Comparison of ENCODE assay signal across 12 mouse cellular contexts in genomic region chr2:60672973-60673954, GRCm38 (mm10). TPM values are rescaled to one million over a fixed set of nuclear protein-coding genes. Genes with fewer than 3 reads are reported as not detected.
DNase-seq lines count a peak whose midpoint lies in the region; ATAC-seq and TF ChIP-seq lines count a peak whose summit lies in the region.
"Had no signal": no experiment of that assay in that cellular context is flagged by ENCODE, and none has a peak within 500 bp of the region (broad histone marks: within the 10 kb centered on the region; RNA-seq: fewer than 3 reads in every experiment).

No protein-coding gene starts in this region.

- H3K27ac ChIP-seq in embryonic facial prominence, embryonic 11.5 days (replicated peaks; ENCODE audit: low read depth, low read length) = no peak overlapping the region
- H3K27ac ChIP-seq in embryonic facial prominence, embryonic 10.5 days (replicated peaks) = no peak overlapping the region; the same call in 1 of the 2 replicates
- H3K27ac ChIP-seq in midbrain, embryonic 10.5 days (replicated peaks) = no peak overlapping the region
- peak overlapping the region; percentile 86 for H3K27ac ChIP-seq in stomach, embryonic 16.5 days (ENCODE audit: low read length)
- H3K27ac ChIP-seq in hindbrain, embryonic 11.5 days (ENCODE audit: low read depth, low read length) = no peak overlapping the region
- H3K27ac ChIP-seq: liver, embryonic 15.5 days had no signal

- H3K4me2 ChIP-seq in embryonic facial prominence, embryonic 11.5 days (ENCODE audit: low read depth, low read length) = no peak overlapping the region
- H3K4me2 ChIP-seq in stomach, embryonic 16.5 days (ENCODE audit: low read depth, low read length) = peak overlapping the region; percentile 45
- H3K4me2 ChIP-seq in hindbrain, embryonic 11.5 days (replicated peaks; ENCODE audit: low read depth, low read length) = no peak overlapping the region
- H3K4me2 ChIP-seq: liver, embryonic 15.5 days had no signal

- WGBS in embryonic facial prominence, embryonic 11.5 days = 43% methylated on average over 17 of the region's 17 CpGs
- WGBS in embryonic facial prominence, embryonic 10.5 days = 45% methylated on average over 17 of the region's 17 CpGs
- WGBS in lung, adult 2 months = 42% methylated on average over 17 of the region's 17 CpGs
- WGBS in midbrain, embryonic 10.5 days = 38% methylated on average over 17 of the region's 17 CpGs
- 31% methylated on average over 17 of the region's 17 CpGs for WGBS in stomach, embryonic 16.5 days
- 57% methylated on average over 17 of the region's 17 CpGs for WGBS in hindbrain, embryonic 11.5 days

- no peaks in the 10 kb centered on the region for H3K36me3 ChIP-seq in embryonic facial prominence, embryonic 11.5 days (replicated peaks; ENCODE audit: control insufficient read depth, insufficient read depth, low read depth, low read length)
- H3K36me3 ChIP-seq in embryonic facial prominence, embryonic 10.5 days (replicated peaks) = no peaks in the 10 kb centered on the region
- no peaks in the 10 kb centered on the region for H3K36me3 ChIP-seq in midbrain, embryonic 10.5 days
- H3K36me3 ChIP-seq in stomach, embryonic 16.5 days (ENCODE audit: control insufficient read depth, insufficient read depth, low read length) = no peaks in the 10 kb centered on the region
- H3K36me3 ChIP-seq in hindbrain, embryonic 11.5 days (ENCODE audit: control insufficient read depth, insufficient read depth, low read length) = no peaks in the 10 kb centered on the region
- H3K36me3 ChIP-seq: G1E; liver, embryonic 15.5 days had no signal

- no peak for ATAC-seq in embryonic facial prominence, embryonic 11.5 days (replicated peaks; ENCODE audit: insufficient number of reproducible peaks, low FRiP score, low TSS enrichment, low read depth)
- peak; percentile 69; the same call in 1 of the 2 replicates for ATAC-seq in stomach, embryonic 16.5 days (ENCODE audit: insufficient read depth, low FRiP score)
- ATAC-seq in hindbrain, embryonic 11.5 days (ENCODE audit: low FRiP score) = no peak

- no peak for TF ChIP-seq CTCF in lung, adult 2 months (IDR thresholded peaks at IDR 0.05; ENCODE audit: insufficient read depth, low read length)

- H3K27me3 ChIP-seq in embryonic facial prominence, embryonic 11.5 days (ENCODE audit: control insufficient read depth, insufficient read depth, low read length) = no peaks in the 10 kb centered on the region
- H3K27me3 ChIP-seq in embryonic facial prominence, embryonic 10.5 days (replicated peaks; ENCODE audit: low read depth, poor library complexity, severe bottlenecking) = no peaks in the 10 kb centered on the region
- H3K27me3 ChIP-seq in midbrain, embryonic 10.5 days (ENCODE audit: low read depth, poor library complexity, severe bottlenecking) = no peaks in the 10 kb centered on the region
- H3K27me3 ChIP-seq in stomach, embryonic 16.5 days (ENCODE audit: control insufficient read depth, insufficient read depth, low read length) = no peaks in the 10 kb centered on the region
- no peaks in the 10 kb centered on the region for H3K27me3 ChIP-seq in hindbrain, embryonic 11.5 days (ENCODE audit: control insufficient read depth, insufficient read depth, low read length)
- H3K27me3 ChIP-seq: liver, embryonic 15.5 days had no signal

- H3K9ac ChIP-seq in embryonic facial prominence, embryonic 11.5 days (replicated peaks; ENCODE audit: low read length) = no peak overlapping the region
- peak overlapping the region; percentile 52 for H3K9ac ChIP-seq in stomach, embryonic 16.5 days (ENCODE audit: low read length)
- H3K9ac ChIP-seq in hindbrain, embryonic 11.5 days (ENCODE audit: low read depth, low read length) = no peak overlapping the region
- H3K9ac ChIP-seq: liver, embryonic 15.5 days had no signal

- peak; percentile 24 for DNase-seq in embryonic facial prominence, embryonic 11.5 days (ENCODE audit: low spot score)
- no peak for DNase-seq in embryonic facial prominence, embryonic 10.5 days (ENCODE audit: low spot score)
- no peak for DNase-seq in lung, adult 2 months
- DNase-seq in lung, postnatal 14 days = no peak
- no peak for DNase-seq in midbrain, embryonic 10.5 days (ENCODE audit: low spot score)
- no peak for DNase-seq in hindbrain, embryonic 11.5 days (ENCODE audit: low spot score)
- no peak for DNase-seq in right cerebral cortex, postnatal 4 days
- DNase-seq: cerebellum, postnatal 25 days; gastrocnemius, postnatal 10 days had no signal

- H3K4me3 ChIP-seq in embryonic facial prominence, embryonic 11.5 days (ENCODE audit: low read depth, low read length) = no peak overlapping the region
- H3K4me3 ChIP-seq in embryonic facial prominence, embryonic 10.5 days = no peak overlapping the region; the same call in 1 of the 2 replicates
- peak overlapping the region; percentile 60 for H3K4me3 ChIP-seq in lung, adult 2 months (replicated peaks; ENCODE audit: extremely low read depth, low read depth, low read length)
- 0 out of 2 replicates have a peak overlapping the region, but pooled peaks have one; percentile 11 for H3K4me3 ChIP-seq in midbrain, embryonic 10.5 days
- peak overlapping the region; percentile 45 for H3K4me3 ChIP-seq in stomach, embryonic 16.5 days (replicated peaks; ENCODE audit: low read length)
- no peak overlapping the region for H3K4me3 ChIP-seq in hindbrain, embryonic 11.5 days (ENCODE audit: low read depth, low read length)
- H3K4me3 ChIP-seq: liver, embryonic 15.5 days had no signal

- H3K4me1 ChIP-seq in embryonic facial prominence, embryonic 11.5 days (ENCODE audit: control insufficient read depth, insufficient read depth, low read length) = no peaks in the 10 kb centered on the region; the same call in 1 of the 2 replicates
- H3K4me1 ChIP-seq in embryonic facial prominence, embryonic 10.5 days = peaks cover 12% of the 10 kb centered on the region; the same call in 1 of the 2 replicates
- no peaks in the 10 kb centered on the region for H3K4me1 ChIP-seq in lung, adult 2 months (ENCODE audit: control insufficient read depth, insufficient read depth, low read length)
- peaks cover 13% of the 10 kb centered on the region for H3K4me1 ChIP-seq in midbrain, embryonic 10.5 days
- H3K4me1 ChIP-seq in stomach, embryonic 16.5 days (ENCODE audit: control insufficient read depth, insufficient read depth, low read length) = no peaks in the 10 kb centered on the region; the same call in 1 of the 2 replicates
- no peaks in the 10 kb centered on the region for H3K4me1 ChIP-seq in hindbrain, embryonic 11.5 days (replicated peaks; ENCODE audit: control insufficient read depth, insufficient read depth, low read length)
- H3K4me1 ChIP-seq: liver, embryonic 15.5 days had no signal

- no peak for TF ChIP-seq POLR2A in lung, adult 2 months (IDR thresholded peaks at IDR 0.05; ENCODE audit: borderline replicate concordance, extremely low read depth, low read depth, low read length)

- no peaks in the 10 kb centered on the region for H3K9me3 ChIP-seq in embryonic facial prominence, embryonic 11.5 days (replicated peaks; ENCODE audit: control insufficient read depth, low read length)
- H3K9me3 ChIP-seq in embryonic facial prominence, embryonic 10.5 days = no peaks in the 10 kb centered on the region
- H3K9me3 ChIP-seq in midbrain, embryonic 10.5 days (replicated peaks) = no peaks in the 10 kb centered on the region
- H3K9me3 ChIP-seq in stomach, embryonic 16.5 days (replicated peaks; ENCODE audit: control insufficient read depth, low read length) = no peaks in the 10 kb centered on the region
- H3K9me3 ChIP-seq in hindbrain, embryonic 11.5 days (ENCODE audit: control insufficient read depth, low read length) = no peaks in the 10 kb centered on the region
- H3K9me3 ChIP-seq: G1E; liver, embryonic 15.5 days had no signal

RNA-seq across cellular contexts. Expression of gene Itgb6, which starts 49.2 kb away (rescaled TPM):
- polyA plus RNA-seq in embryonic facial prominence, embryonic 11.5 days (2014; fragmentation: Nextera tagmentation; extraction: Ambion mirVana) = 1.9 and 2.0 TPM in 2 replicates
- 0.67 and 1.4 TPM in 2 replicates for polyA plus RNA-seq in embryonic facial prominence, embryonic 10.5 days (2016; fragmentation: Nextera tagmentation; extraction: Ambion mirVana)
- 22.8 and 28.9 TPM in 2 replicates for polyA plus RNA-seq in lung, adult 2 months (2012; rRNA removed)
- 0.36 and 0.51 TPM in 2 replicates for polyA plus RNA-seq in midbrain, embryonic 10.5 days (2016; fragmentation: Nextera tagmentation; extraction: Ambion mirVana)
- polyA plus RNA-seq in stomach, embryonic 16.5 days (2015; fragmentation: Nextera tagmentation; extraction: Ambion mirVana) = 15.8 and 16.4 TPM in 2 replicates
- 0.45 and 0.71 TPM in 2 replicates for polyA plus RNA-seq in hindbrain, embryonic 11.5 days (2014; fragmentation: Nextera tagmentation; extraction: Ambion mirVana)
- polyA plus RNA-seq: G1E had no signal

Comparison
In these comparisons a context has a peak if more than half of its experiments do, and no peak if none do; other contexts are left out.
1. H3K4me3 ChIP-seq: peak in lung, adult 2 months (single experiment), midbrain, embryonic 10.5 days (single experiment) and stomach, embryonic 16.5 days (single experiment); none in embryonic facial prominence, embryonic 11.5 days (single experiment), embryonic facial prominence, embryonic 10.5 days (single experiment) and hindbrain, embryonic 11.5 days (single experiment).